In genomic region chr1:80633536-80633935, GRCm38 (mm10) we compare ENCODE assay signal across 28 mouse cellular contexts.
DNase-seq lines count a peak whose midpoint lies in the region; ATAC-seq and TF ChIP-seq lines count a peak whose summit lies in the region.
"Had no signal": no experiment of that assay in that cellular context is flagged by ENCODE, and none has a peak within 500 bp of the region (broad histone marks: within the 10 kb centered on the region; RNA-seq: fewer than 3 reads in every experiment).

No protein-coding gene starts in this region.

- TF ChIP-seq CTCF in liver, embryonic 14.5 days (IDR thresholded peaks at IDR 0.05; ENCODE audit: low read depth), result no peak
- TF ChIP-seq CTCF in heart, adult 2 months (IDR thresholded peaks at IDR 0.05), result no peak

- 68% methylated on average over 4 of the region's 4 CpGs for WGBS in liver, embryonic 11.5 days
- WGBS in liver, embryonic 14.5 days (ENCODE audit: insufficient replicate concordance), result 32% methylated on average over 4 of the region's 4 CpGs
- WGBS in heart, adult 2 months, result 85% methylated on average over 4 of the region's 4 CpGs

- no peaks in the 10 kb centered on the region for H3K27me3 ChIP-seq in liver, embryonic 11.5 days (replicated peaks; ENCODE audit: control insufficient read depth, insufficient read depth, low read length)
- H3K27me3 ChIP-seq in liver, embryonic 14.5 days (ENCODE audit: control insufficient read depth, insufficient read depth, low read length), result no peaks in the 10 kb centered on the region
- H3K27me3 ChIP-seq in heart, adult 2 months (ENCODE audit: control insufficient read depth, insufficient read depth, low read length), result no peaks in the 10 kb centered on the region
- H3K27me3 ChIP-seq: heart, embryonic 12.5 days; heart, embryonic 15.5 days; hindbrain, embryonic 13.5 days; Patski had no signal

- H3K9me3 ChIP-seq in liver, embryonic 11.5 days (ENCODE audit: control insufficient read depth, low read length), result no peaks in the 10 kb centered on the region
- no peaks in the 10 kb centered on the region for H3K9me3 ChIP-seq in liver, embryonic 14.5 days (ENCODE audit: control insufficient read depth, low read length)
- H3K9me3 ChIP-seq: heart, embryonic 12.5 days; heart, embryonic 15.5 days; hindbrain, embryonic 10.5 days; hindbrain, embryonic 13.5 days had no signal

- ATAC-seq in liver, embryonic 11.5 days (replicated peaks; ENCODE audit: low FRiP score), result peak; percentile 15; the same call in 1 of the 2 replicates
- ATAC-seq in liver, embryonic 14.5 days (ENCODE audit: insufficient read depth), result no peak
- peak; percentile 69 for ATAC-seq in megakaryocyte progenitor cell, adult 5-6 weeks (replicated peaks; ENCODE audit: poor library complexity)
- ATAC-seq: CD4-positive, CD25-positive, alpha-beta regulatory T cell, adult 4 months; forebrain, embryonic 14.5 days; forebrain, postnatal 0 days; hindbrain, embryonic 16.5 days; inflammation-experienced regulatory T-cells, adult 6 months; Patski had no signal

- no peak overlapping the region for H3K27ac ChIP-seq in liver, embryonic 11.5 days (ENCODE audit: low read depth, low read length)
- H3K27ac ChIP-seq in liver, embryonic 14.5 days, result no peak overlapping the region
- H3K27ac ChIP-seq in heart, adult 2 months, result no peak overlapping the region
- H3K27ac ChIP-seq: gastrocnemius, adult 2 months; heart, embryonic 15.5 days; hindbrain, embryonic 10.5 days; hindbrain, embryonic 13.5 days had no signal

- no peak overlapping the region for H3K4me2 ChIP-seq in liver, embryonic 11.5 days
- H3K4me2 ChIP-seq in liver, embryonic 14.5 days (ENCODE audit: low read depth), result no peak overlapping the region
- H3K4me2 ChIP-seq: heart, embryonic 12.5 days; heart, embryonic 15.5 days; hindbrain, embryonic 13.5 days had no signal

- H3K9ac ChIP-seq in liver, embryonic 11.5 days (ENCODE audit: low read depth, low read length), result no peak overlapping the region
- no peak overlapping the region for H3K9ac ChIP-seq in liver, embryonic 14.5 days (replicated peaks)
- H3K9ac ChIP-seq in heart, adult 2 months (ENCODE audit: low read depth, low read length), result no peak overlapping the region
- H3K9ac ChIP-seq: forebrain, postnatal 0 days; heart, embryonic 12.5 days; heart, embryonic 15.5 days; hindbrain, embryonic 13.5 days had no signal

- TF ChIP-seq EP300 in liver, embryonic 14.5 days (IDR thresholded peaks at IDR 0.05; ENCODE audit: low read depth), result peak; percentile 61
- TF ChIP-seq EP300 in heart, adult 2 months (IDR thresholded peaks at IDR 0.05; ENCODE audit: insufficient read depth, low read depth, low read length), result no peak

- H3K36me3 ChIP-seq in liver, embryonic 11.5 days (ENCODE audit: control insufficient read depth, insufficient read depth, low read length), result no peaks in the 10 kb centered on the region
- no peaks in the 10 kb centered on the region for H3K36me3 ChIP-seq in liver, embryonic 14.5 days (replicated peaks; ENCODE audit: control insufficient read depth, insufficient read depth, low read depth)
- no peaks in the 10 kb centered on the region for H3K36me3 ChIP-seq in heart, adult 2 months (ENCODE audit: control insufficient read depth, insufficient read depth, low read length)
- H3K36me3 ChIP-seq: heart, embryonic 12.5 days; heart, embryonic 15.5 days; hindbrain, embryonic 10.5 days; hindbrain, embryonic 13.5 days had no signal

- H3K79me2 ChIP-seq in heart, adult 2 months (replicated peaks; ENCODE audit: control insufficient read depth, insufficient read depth, low read length), result no peaks in the 10 kb centered on the region

- intact Hi-C loops in heart, adult 2 months (cut with DNase I), result no loop called here

- H3K4me3 ChIP-seq in liver, embryonic 11.5 days (ENCODE audit: low read depth, low read length), result no peak overlapping the region
- no peak overlapping the region for H3K4me3 ChIP-seq in liver, embryonic 14.5 days (ENCODE audit: insufficient read depth in 1 of 2, low read depth in 2 of 2, low read length in 2 of 2)
- H3K4me3 ChIP-seq in heart, adult 2 months, result no peak overlapping the region
- H3K4me3 ChIP-seq: gastrocnemius, adult 2 months; heart, embryonic 12.5 days; heart, embryonic 15.5 days; hindbrain, embryonic 10.5 days; hindbrain, embryonic 13.5 days had no signal

- no peaks in the 10 kb centered on the region for H3K4me1 ChIP-seq in liver, embryonic 11.5 days (replicated peaks; ENCODE audit: control insufficient read depth, insufficient read depth, low read length)
- no peaks in the 10 kb centered on the region for H3K4me1 ChIP-seq in liver, embryonic 14.5 days (replicated peaks; ENCODE audit: control insufficient read depth in 2 of 2, insufficient read depth in 2 of 2, low read length in 1 of 2)
- H3K4me1 ChIP-seq in heart, adult 2 months (ENCODE audit: control insufficient read depth, insufficient read depth, low read length), result peaks cover 2% of the 10 kb centered on the region
- H3K4me1 ChIP-seq: heart, embryonic 12.5 days; heart, embryonic 15.5 days had no signal

- no peak for DNase-seq in liver, embryonic 11.5 days (ENCODE audit: low spot score)
- no peak for DNase-seq in liver
- peak; percentile 17 for DNase-seq in c-Kit-positive CD71-positive TER-119-negative erythroid progenitor cells, embryonic 14.5 days (ENCODE audit: low read depth)
- peak in 2 of 3 experiments; percentile 18 to 22 for DNase-seq in liver, embryonic 14.5 days (ENCODE audit: low read depth in 3 of 3, low spot score in 3 of 3)
- no peak for DNase-seq in lung, adult 18-20 months
- no peak for DNase-seq in Muller cell, postnatal 12 days (ENCODE audit: inconsistent ontology term)
- no peak for DNase-seq in heart, adult 2 months
- DNase-seq: adrenal gland, postnatal 10 days; cerebellum, adult 11-12 months; cerebellum, adult 8-10 months; cerebellum, postnatal 10 days; cerebellum, postnatal 36 days; forebrain, postnatal 0 days; gastrocnemius, adult 2 months; gastrocnemius, postnatal 14 days; heart, adult 11 months; heart, postnatal 10 days; heart, postnatal 36 days had no signal

- TF ChIP-seq POLR2A in heart, adult 2 months (IDR thresholded peaks at IDR 0.05; ENCODE audit: insufficient read depth, low read depth, low read length), result no peak

Comparison
In these comparisons a context has a peak if more than half of its experiments do, and no peak if none do; other contexts are left out.
1. DNase-seq: peak in c-Kit-positive CD71-positive TER-119-negative erythroid progenitor cells, embryonic 14.5 days (single experiment) and liver, embryonic 14.5 days (2 of 3); none in liver, embryonic 11.5 days (single experiment), liver (single experiment), lung, adult 18-20 months (0 of 2), Muller cell, postnatal 12 days (single experiment) and heart, adult 2 months (0 of 2).